Mouse (Mus musculus): ENCODE results near the gene Adgra1.

Adgra1 gene

DNA sequence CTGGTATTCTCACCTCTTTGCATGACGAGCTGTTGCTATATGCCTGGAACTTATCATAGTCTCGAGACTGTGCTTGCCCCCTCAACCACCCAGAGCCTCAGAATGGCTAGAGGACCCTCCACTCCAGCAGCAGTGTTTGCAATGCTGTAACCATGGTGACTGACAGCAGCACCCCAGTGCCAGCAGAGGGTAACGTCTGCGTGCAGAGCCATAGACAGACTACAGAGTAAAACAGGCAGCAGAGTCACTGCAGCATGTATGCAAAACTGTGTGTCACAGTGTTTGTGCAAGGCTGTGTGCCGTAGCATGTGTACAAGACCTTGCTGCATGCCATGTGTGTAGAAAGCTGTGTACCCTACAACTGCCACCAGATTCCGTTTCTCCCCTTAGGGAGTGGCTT is 75.5 kb downstream of the Adgra1 start:
- DNase-seq: no peak

DNA sequence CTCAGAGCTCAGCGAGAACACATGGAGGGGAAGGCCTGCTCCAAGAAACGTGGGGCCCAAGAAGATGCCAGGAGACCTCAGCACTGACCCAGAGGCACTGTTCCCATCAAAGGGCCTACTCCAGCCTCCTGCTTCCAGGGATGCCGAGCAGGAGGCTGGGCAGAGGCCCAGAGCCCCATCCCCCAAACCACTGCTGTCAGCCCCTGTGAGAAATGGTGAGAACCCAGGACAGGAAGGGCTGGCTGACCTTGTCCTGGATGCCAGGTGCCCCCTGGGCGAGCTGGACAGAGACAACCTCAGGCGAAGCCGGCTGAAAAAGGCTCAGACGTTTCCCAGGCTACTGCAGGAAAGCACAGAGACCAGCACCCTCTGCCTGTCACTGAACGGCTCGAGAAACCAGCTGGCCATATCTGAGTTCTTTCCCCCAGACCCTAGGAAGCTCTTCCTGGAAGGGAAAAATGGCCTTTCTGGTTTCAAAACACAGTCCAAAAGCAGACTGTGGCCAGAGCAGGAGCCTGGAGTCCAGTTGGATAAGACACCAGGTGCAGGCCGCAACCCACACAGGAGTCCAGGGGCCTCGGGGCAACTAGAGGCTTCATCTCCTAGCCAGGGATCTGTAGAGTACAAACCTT is 76.3 kb downstream of the Adgra1 start:
- no peak for DNase-seq

- DNase-seq: peak in 1 of 2 experiments; percentile 10
These were observed 80.4 kb downstream of the Adgra1 start for GRCm38 (mm10) chr7:139914141-139915047.

GRCm38 (mm10) chr7:139915646-139916257 is 81.8 kb downstream of the Adgra1 start:
- DNase-seq: no peak

GRCm38 (mm10) chr7:139916345-139916744 is 82.4 kb downstream of the Adgra1 start:
- no peak for DNase-seq

DNA sequence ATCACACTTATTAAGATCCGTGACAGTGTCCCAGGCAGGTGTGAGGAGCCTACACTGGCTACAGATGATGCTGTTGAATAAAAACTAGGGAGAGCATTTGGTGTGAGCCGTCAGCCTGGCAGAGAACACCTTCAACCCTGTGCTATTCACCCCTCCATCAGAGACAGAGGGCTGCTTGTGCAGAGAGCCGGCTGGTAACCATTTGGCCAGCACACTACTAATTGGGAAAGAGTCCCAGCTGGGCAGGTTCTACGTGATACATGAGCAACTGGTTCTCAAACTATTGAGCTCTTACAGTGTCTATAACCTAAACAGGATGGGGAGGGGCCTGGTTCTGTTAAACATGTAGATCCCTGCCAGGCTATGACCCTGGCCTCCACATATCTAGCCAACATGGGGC is 84.3 kb downstream of the Adgra1 start:
- DNase-seq: no peak
